Mouse (Mus musculus): ENCODE measurements around the gene Gm20431.

DNA sequence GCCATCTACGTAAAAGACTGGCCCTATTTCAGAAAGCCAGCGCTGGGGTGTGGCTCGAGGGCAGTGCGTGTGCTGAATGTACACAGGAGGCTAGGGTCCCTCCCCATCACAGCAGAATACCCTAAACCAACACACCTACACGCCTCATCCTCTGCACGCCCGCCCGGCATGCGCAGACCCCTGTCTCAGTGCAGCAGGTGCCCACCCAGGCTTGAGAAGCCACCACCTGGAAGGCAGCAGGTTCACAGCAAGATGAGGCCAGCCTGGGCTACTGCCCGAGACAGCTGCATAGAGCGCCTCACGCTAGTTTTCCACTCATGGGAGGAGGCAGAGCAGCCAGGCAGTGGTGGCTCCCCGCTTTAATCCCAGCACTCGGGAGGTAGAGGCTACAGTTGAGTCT, 49.2 kb downstream of the Gm20431 start:
- TF ChIP-seq ZC3H11A (IDR thresholded peaks at IDR 0.05; ENCODE audit: borderline replicate concordance, low read depth, low read length): no peak
- no peak for TF ChIP-seq MAFK (IDR thresholded peaks at IDR 0.05; ENCODE audit: insufficient read depth, low read depth, low read length)
- TF ChIP-seq ZNF384 (IDR thresholded peaks at IDR 0.05; ENCODE audit: low read depth, low read length): no peak
- TF ChIP-seq CHD2 (IDR thresholded peaks at IDR 0.05; ENCODE audit: low read depth, low read length): no peak

All from ES-E14 (cell line).